Mouse (Mus musculus) kidney, adult 2 months (tissue): ENCODE results near the gene Hexa. TPM values are rescaled to one million over a fixed set of nuclear protein-coding genes. Genes with fewer than 3 reads are reported as not detected.

ENCODE experiments used
- DNase-seq: peaks from one replicate; pipeline ENCODE4 v3.0.0; 2021
- H3K27ac ChIP-seq: fragments of 200-500 bp; 2 replicates; pipeline ENCODE4 v1.5.1; 2012; ENCODE audit warnings: low read depth, low read length, control low read depth, inconsistent platforms; ENCODE audit not compliant: insufficient read depth
- H3K27me3 ChIP-seq: fragments of 200-500 bp; replicated peaks from 2 replicates; pipeline ENCODE4 v1.6.1; 2012; ENCODE audit warnings: mild to moderate bottlenecking, moderate library complexity, low read length, inconsistent platforms; ENCODE audit not compliant: control insufficient read depth, insufficient read depth
- H3K36me3 ChIP-seq: fragments of 200-500 bp; 2 replicates; pipeline ENCODE4 v1.6.1; 2012; ENCODE audit warnings: mild to moderate bottlenecking, moderate library complexity, low read length, inconsistent platforms; ENCODE audit not compliant: control insufficient read depth, insufficient read depth
- H3K4me1 ChIP-seq: fragments of 200-500 bp; 2 replicates; pipeline ENCODE4 v1.6.1; 2011; ENCODE audit warnings: low read length; ENCODE audit not compliant: control insufficient read depth, insufficient read depth
- H3K4me3 ChIP-seq: fragments of 200-500 bp; 2 replicates; pipeline ENCODE4 v1.5.1; 2011; ENCODE audit warnings: mild to moderate bottlenecking, low read depth, low read length, control low read depth; ENCODE audit not compliant: insufficient read depth
- CTCF ChIP-seq: fragments of 200-500 bp; conservative IDR thresholded peaks from 2 replicates; pipeline ENCODE4 v1.5.1; 2011; ENCODE audit warnings: low read depth, mild to moderate bottlenecking, control low read depth, low read length, moderate library complexity, mixed read lengths; ENCODE audit not compliant: insufficient read depth, insufficient read length
- POLR2A ChIP-seq: fragments of 200-500 bp; IDR thresholded peaks from one replicate; pipeline ENCODE4 v1.6.1; 2011; ENCODE audit warnings: low read depth, low read length, control low read depth
- WGBS: fragments of 180-500 bp; shearing (Covaris S2); methylation state at CpG from one replicate; pipeline ENCODE4 v1.1.7; 2018; 5-methylcytosine and 5-hydroxymethylcytosine counted together
- polyA plus RNA-seq: library from polyadenylated mRNA; depleted of rRNA; stranded (reverse); fragments of >200 nt; gene quantifications from 2 replicates; pipeline ENCODE4 v1.2.3, GENCODE M21; 2012; rRNA removed

The Hexa gene
- polyA plus RNA-seq: 76.1 and 77.7 TPM in 2 replicates

DNA sequence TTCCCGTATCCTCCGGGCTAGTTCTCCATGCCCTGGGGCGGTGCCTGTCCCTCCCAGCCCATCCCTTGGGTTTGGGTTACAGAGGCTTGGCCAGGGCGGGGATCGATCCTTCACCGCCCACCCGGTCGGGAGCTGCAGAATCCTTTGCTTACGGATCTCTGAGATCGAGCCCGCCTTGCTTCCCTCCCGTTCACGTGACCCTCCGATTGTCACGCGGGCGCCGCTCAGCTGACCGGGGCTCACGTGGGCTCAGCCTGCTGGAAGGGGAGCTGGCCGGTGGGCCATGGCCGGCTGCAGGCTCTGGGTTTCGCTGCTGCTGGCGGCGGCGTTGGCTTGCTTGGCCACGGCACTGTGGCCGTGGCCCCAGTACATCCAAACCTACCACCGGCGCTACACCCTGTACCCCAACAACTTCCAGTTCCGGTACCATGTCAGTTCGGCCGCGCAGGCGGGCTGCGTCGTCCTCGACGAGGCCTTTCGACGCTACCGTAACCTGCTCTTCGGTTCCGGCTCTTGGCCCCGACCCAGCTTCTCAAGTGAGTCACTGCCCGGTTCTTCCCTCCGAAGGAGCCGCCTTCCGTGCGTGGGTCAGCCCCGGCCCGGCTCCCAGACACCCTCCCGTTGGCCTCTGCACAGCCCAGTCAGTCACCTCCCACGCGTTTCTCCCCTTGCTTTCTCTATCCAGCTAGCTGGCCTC lies at the start of gene Hexa, which contains the start of gene Tmem202:
Gene Hexa, plus strand, starts transcription at position 100 of the 697 bp plus-strand sequence.
Gene Tmem202, minus strand, starts transcription at position 407 of the 697 bp plus-strand sequence.
- no peak for TF ChIP-seq CTCF
- peak; percentile 28 for TF ChIP-seq POLR2A
- H3K27me3 ChIP-seq: no peaks in the 10 kb centered on the region
- DNase-seq: peak; percentile 81
- H3K4me3 ChIP-seq: peak within 1 kb of the TSS; percentile 53
- H3K27ac ChIP-seq: peak within 1 kb of the TSS; percentile 2; the same call in 1 of the 2 replicates
- H3K36me3 ChIP-seq: no peaks in the 10 kb centered on the region
- under 1% methylated on average over 55 of the region's 55 CpGs for WGBS
- H3K4me1 ChIP-seq: peaks cover 5% of the 10 kb centered on the region; the same call in 1 of the 2 replicates

DNA sequence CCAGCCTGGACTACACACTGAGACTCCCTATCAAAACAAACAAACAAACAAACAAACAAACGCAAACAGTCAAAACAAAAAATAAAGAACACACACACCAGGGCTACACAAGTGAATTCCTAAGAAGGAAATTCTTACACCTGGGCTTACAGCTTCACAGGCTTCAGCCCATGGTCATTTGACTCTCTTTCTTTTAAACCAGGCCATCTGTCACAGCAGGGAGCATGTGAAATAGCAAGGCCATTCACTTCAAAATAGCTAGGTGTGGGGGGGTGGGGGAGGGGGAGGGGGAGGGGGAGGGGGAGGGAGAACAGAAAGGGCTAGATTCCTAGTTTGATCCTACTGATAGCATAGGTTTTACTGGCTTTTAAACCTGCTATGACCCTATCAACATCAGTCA lies 31.2 kb upstream of the Hexa start:
- TF ChIP-seq POLR2A (no peak), CTCF (no peak)
- 52% methylated on average over 1 of the region's 1 CpGs for WGBS
- Histone ChIP-seq H3K36me3 (no peaks in the 10 kb centered on the region), H3K4me3 (no peak overlapping the region), H3K27me3 (no peaks in the 10 kb centered on the region), H3K27ac (no peak overlapping the region), H3K4me1 (no peaks in the 10 kb centered on the region)
- no peak for DNase-seq

DNA sequence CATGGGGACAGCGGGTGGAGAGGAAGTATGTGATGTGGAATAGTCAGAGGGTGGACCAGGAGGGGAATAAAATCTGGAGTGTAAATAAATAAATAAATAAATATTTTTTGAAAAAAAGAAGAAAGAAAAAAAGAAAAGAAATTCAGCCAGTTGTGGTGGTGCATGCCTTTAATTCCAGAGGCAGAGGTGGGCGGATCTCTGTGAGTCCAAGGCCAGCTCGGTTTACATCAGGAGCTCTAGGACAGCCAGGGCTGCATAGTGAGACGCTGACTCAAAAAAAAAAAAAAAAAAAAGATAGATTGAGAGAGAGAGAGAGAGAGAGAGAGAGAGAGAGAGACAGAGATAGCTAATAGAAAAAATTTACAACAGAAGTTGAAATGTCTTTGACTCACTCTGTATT lies 27.0 kb upstream of the Hexa start:
- Histone ChIP-seq H3K36me3 (no peaks in the 10 kb centered on the region), H3K27ac (no peak overlapping the region), H3K27me3 (no peaks in the 10 kb centered on the region), H3K4me1 (no peaks in the 10 kb centered on the region), H3K4me3 (no peak overlapping the region)
- DNase-seq: no peak
- TF ChIP-seq CTCF (no peak), POLR2A (no peak)
- WGBS: 42% methylated on average over 4 of the region's 4 CpGs

DNA sequence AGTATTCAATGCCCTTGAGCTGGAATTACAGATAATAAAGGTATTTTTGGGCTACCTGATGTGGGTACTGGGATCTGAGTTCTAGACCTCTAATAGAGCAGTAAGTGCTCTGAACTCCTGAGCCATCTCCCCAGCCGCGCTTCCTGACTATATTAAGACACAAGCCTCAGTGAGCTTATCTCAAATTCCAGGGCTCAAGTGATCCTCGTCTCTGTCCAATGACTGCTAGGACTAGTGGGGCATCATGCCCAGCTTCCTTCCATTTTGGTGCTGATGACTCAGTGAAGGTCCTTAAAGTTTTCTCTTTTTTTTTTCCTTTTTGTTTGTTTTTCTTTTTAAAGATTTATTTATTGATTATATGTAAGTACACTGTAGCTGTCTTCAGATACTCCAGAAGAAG lies 24.3 kb upstream of the Hexa start:
- no peak for DNase-seq
- H3K36me3 ChIP-seq: no peaks in the 10 kb centered on the region
- TF ChIP-seq POLR2A (no peak), CTCF (no peak)
- no peaks in the 10 kb centered on the region for H3K4me1 ChIP-seq
- WGBS: 50% methylated on average over 3 of the region's 3 CpGs
- no peaks in the 10 kb centered on the region for H3K27me3 ChIP-seq
- H3K27ac ChIP-seq: no peak overlapping the region
- no peak overlapping the region for H3K4me3 ChIP-seq

DNA sequence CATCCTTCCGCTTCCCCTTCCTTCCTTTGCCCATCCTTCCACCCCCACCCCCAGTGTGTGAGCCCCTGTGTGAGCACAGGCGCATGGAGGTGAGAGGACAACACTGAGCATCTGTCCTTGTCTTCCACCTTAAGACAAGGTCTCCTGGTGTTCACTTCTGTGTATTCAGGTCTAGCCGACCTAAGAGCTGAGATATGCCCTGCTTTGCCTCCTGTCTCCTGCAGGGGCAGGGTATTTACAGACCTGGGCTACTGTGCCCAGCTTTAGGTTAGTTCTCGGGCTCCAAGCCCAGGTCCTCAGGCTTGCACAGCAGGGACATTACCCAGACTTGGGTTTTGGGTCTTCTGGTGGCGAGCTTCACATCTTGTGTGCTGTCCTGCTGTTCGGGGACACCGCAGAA lies 22.2 kb upstream of the Hexa start:
- 56% methylated on average over 7 of the region's 7 CpGs for WGBS
- no peak overlapping the region for H3K27ac ChIP-seq
- DNase-seq: no peak

DNA sequence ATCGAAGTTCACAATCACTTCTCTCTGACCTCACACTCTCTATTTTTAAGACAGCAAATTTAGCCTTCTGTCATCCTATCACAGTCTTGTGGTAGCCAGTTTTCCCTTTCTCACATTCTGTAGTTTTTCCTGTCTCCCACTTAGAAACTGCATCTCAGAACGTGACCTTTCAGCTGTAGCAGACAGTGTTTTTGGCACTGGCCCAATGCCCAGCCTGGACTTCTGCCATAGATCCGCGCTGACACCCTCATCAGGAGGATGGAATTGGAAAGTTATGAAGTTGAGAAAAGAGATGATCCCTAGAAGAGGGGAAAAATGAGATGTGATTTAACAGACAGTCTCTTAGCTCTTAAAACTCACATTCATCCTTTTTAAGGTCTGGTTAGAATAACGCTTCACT lies 20.4 kb upstream of the Hexa start:
- H3K4me1 ChIP-seq: no peaks in the 10 kb centered on the region
- 48% methylated on average over 5 of the region's 5 CpGs for WGBS
- no peak overlapping the region for H3K4me3 ChIP-seq
- DNase-seq: peak; percentile 57
- H3K27me3 ChIP-seq: no peaks in the 10 kb centered on the region
- no peak overlapping the region for H3K27ac ChIP-seq
- no peak for TF ChIP-seq POLR2A
- no peak for TF ChIP-seq CTCF
- H3K36me3 ChIP-seq: no peaks in the 10 kb centered on the region

More for the DNA sequence above, 22.2 kb upstream of the Hexa start:
- H3K4me1 ChIP-seq: no peaks in the 10 kb centered on the region
- H3K36me3 ChIP-seq: no peaks in the 10 kb centered on the region
- no peak overlapping the region for H3K4me3 ChIP-seq
- TF ChIP-seq CTCF: peak; percentile 34; the same call in 1 of the 2 replicates
- no peak for TF ChIP-seq POLR2A
- no peaks in the 10 kb centered on the region for H3K27me3 ChIP-seq

DNA sequence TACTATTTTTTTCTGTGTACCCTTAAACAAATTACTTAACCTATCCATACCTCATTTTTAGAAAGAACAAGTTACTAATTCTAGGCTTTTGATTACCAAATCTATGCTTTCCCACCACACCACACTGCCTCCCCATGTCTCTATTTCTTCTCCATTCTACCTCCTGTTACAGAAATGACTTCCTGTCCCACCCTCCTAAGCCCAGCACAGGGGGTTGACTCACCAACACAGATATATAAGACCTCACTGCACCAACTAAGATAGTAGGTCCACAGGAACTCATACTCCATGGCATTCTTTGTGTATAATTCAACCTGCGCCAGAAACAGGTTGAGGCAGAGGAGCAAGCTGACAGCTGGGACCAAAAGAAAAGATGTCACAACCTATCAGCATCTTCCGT lies 19.9 kb upstream of the Hexa start:
- Histone ChIP-seq H3K4me3 (no peak overlapping the region), H3K36me3 (no peaks in the 10 kb centered on the region), H3K27me3 (no peaks in the 10 kb centered on the region), H3K4me1 (no peaks in the 10 kb centered on the region), H3K27ac (no peak overlapping the region)
- TF ChIP-seq POLR2A (no peak), CTCF (no peak)
- no peak for DNase-seq
- 92% methylated on average over 2 of the region's 2 CpGs for WGBS
